Mouse (Mus musculus) lung, postnatal 36 days (tissue): ENCODE data around the gene Kcne4.

Source experiments
- DNase-seq: peaks from one replicate; pipeline ENCODE4 v3.0.0; 2022; ENCODE audit warnings: mixed read lengths

Kcne4 gene

DNA sequence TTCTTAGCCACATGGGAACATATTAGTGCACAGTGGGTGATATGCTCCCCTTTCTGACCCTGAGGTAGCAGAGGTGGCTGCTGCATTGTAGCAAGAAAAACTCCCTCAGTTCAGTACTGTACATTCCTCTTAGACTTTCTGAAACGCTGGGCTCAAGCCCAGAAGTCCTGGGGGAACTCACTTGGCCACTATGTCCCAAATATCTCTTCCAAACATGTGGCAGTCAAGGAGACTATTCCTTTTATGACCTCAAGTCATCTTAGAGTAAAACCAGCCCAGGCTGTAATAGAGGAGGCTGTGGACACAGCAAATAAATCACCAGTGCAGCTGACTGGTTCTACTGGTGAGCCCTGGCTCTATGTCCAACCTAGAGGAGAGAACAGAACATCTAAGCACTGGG is 45.7 kb downstream of the Kcne4 start:
- DNase-seq, result no peak

DNA sequence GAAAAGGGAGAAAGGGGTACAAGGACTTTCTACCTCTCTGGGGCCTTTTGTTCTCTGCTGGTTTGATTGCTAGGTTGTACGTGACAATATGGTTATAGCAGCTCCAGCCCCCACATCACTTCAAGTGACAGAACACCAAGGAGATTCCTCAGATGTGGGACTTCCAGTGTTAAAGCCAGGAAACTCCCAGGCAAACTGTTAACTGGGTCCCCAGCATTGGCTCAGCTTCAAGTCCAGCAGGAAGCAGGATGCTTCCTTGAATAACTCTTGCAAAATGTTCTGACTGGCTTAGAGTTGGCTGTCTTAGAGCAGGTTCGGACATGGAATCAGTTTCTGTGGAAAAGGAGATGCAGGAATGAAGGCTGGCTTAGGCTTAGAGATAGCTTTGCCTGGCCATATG is 47.3 kb downstream of the Kcne4 start:
- DNase-seq, result peak; percentile 48

DNA sequence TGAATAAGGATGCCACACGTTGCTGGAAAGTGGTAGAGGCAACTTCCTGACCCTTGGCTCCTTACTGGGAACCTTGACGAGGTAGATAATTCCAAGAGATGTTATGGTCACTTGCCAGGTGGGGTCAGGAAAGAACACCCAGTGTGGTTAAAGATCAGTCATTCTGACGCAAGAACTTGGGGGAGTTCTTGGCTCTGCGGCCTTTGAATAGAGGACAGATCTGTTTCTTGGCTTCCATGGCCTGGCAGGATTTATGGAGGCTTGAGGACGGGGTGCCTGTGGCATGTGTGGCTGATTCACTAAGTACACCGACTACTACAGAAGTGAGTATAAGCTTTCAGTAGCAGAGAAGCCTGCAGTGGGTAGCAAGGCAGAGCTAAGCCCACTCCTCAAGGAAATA is 47.8 kb downstream of the Kcne4 start:
- DNase-seq, result peak; percentile 63

DNA sequence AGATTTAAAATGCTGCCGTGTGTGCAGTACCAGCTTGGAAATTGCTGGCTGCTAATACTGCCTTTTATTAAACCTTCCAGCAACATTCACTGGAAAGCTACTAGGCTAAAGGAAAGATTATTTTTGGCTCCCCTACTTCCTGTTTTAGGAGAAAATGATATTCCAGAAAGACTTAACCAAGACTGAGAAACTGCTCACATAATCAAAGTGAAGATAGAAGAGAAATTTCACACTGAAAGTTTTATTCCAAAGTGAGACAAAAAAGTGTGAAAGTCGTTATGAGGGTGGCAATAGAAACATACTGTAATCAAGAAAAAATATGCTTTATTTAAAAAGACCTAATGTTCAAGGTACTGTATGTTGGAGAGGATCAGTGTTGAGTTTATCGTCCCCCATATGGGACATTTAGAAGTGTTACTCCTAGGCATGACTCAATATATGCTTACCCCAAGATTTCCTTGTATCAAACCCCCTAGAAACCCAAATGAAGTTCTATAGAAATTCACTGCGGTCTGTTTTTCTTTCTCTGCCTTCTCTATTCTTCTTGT is 48.3 kb downstream of the Kcne4 start:
- DNase-seq, result no peak

DNA sequence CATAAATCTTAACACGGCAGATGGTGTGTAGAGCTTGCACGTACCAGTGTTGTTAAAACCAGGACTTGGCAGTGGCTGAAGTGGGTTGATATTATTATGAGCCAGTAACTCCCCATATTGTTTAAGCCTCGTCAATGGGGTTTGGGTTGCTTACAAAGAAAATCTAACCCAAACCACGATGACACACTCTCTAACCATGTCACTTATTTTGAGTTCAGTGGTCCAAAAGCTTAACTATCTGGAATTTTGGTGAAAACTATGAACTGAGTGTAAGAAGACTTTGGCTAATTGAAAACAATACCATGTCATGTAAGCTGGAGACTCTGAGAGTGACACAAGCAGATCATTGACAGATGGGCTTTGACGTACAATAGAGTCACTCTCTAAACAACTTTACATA is 49.4 kb downstream of the Kcne4 start:
- no peak for DNase-seq

DNA sequence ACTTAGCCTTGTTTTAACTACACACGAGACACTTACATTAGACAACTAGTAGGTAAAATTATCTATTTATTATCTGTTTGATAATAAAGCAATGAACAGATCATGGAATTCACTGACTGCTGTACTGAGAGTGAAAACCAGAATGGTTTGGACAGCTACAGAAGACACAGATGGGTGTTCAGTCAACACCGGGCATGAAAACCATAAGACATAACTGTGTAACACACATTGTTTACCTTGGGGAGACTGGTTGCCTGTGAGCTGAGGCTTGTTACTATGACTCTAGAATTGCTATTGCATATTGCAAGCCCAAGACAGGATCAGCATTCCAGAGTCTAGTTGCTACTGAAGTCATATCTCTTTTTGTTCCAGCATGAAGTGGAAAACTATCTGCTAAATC is 49.9 kb downstream of the Kcne4 start:
- no peak for DNase-seq
